Mouse (Mus musculus): ENCODE data around the gene Tjp2. TPM values are rescaled to one million over a fixed set of nuclear protein-coding genes. Genes with fewer than 3 reads are reported as not detected.

The Tjp2 gene
- polyA plus RNA-seq, 1 experiment from 2014 or later = 19.2 TPM

DNA sequence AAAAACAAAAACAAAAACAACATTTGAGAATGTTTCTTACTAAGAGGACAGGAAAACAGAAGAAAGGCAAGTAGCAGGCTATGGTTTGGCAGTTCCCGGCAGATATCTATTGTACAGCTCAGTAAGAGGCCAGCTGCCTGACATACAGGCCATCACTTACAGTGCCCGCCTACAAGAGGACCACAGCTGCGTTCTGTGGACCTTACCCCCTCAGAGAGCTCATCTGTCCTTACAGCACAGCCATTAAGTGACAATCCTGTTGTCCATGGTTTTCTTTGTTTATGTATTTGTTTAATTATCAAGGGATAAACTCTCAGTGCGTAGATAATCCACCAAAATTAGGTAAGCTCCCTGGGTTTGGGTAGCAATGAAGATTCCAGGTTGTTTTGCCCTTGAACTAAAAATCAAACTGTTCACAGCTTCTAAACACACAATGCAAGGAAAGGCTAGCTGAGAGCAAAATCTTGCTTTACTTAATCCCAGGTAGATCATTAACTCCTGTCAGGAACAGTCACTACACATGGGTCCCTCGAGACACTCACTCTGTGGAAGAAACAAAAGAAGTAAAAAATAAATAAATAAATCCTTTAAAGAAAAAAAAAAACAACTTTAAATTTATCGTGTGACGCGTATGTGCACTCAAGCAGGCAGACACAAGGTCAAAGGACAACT, 69.3 kb downstream of the Tjp2 start:
- WGBS = 65% methylated on average over 8 of the region's 8 CpGs
- H3K9me3 ChIP-seq (replicated peaks) = no peaks in the 10 kb centered on the region
- H3K27me3 ChIP-seq = no peaks in the 10 kb centered on the region
- H3K27ac ChIP-seq (replicated peaks) = no peak overlapping the region
- no peaks in the 10 kb centered on the region for H3K4me1 ChIP-seq
- H3K36me3 ChIP-seq = no peaks in the 10 kb centered on the region
- H3K9ac ChIP-seq = no peak overlapping the region
- no peak for ATAC-seq (ENCODE audit: insufficient number of reproducible peaks, low FRiP score, low TSS enrichment, low read depth)
- no peak overlapping the region for H3K4me3 ChIP-seq (replicated peaks)
- H3K4me2 ChIP-seq (replicated peaks) = no peak overlapping the region

DNA sequence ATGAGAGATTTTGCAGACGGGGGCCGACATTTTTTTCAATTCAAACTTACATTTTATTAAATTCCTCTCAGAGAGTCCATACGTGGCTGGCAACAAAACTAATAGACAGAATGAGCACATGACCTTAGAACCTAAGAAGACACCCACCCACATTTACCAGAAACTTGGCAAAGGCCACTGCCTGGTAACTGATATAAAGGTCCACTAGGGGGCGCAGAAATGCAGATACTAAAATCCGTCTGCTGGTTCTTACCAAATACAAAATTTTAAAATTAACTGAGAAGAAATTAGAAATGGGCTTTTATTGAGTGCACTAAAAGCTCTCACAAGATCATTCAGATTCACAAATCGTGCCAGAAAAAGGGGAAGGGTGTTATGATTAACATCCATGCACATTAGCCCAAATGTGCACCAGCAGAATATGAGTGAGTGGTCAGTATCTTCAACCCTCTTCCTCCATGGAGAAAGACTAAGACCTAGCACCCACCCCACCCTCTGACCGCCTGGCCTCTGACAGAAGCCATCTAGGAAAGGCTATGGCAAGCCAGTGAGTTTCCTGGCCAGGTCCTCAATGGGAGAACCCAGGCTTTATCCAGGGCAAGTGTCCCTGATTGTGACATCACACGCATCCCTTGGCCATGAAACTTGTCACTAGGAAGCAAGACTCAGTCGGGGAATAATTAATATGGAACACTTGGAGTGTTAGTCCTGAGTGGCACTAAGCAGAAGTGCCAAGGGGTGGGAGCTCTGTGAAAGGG, 71.4 kb downstream of the Tjp2 start:
- H3K36me3 ChIP-seq = 0 out of 2 replicates have a peak, but pooled peaks cover under 1% of the 10 kb centered on the region
- H3K27ac ChIP-seq (replicated peaks) = no peak overlapping the region
- WGBS = 50% methylated on average over 9 of the region's 9 CpGs
- no peak overlapping the region for H3K4me3 ChIP-seq (replicated peaks)
- H3K4me1 ChIP-seq = no peaks in the 10 kb centered on the region
- no peaks in the 10 kb centered on the region for H3K27me3 ChIP-seq
- H3K9me3 ChIP-seq (replicated peaks) = no peaks in the 10 kb centered on the region
- no peak overlapping the region for H3K4me2 ChIP-seq (replicated peaks)
- ATAC-seq (ENCODE audit: insufficient number of reproducible peaks, low FRiP score, low TSS enrichment, low read depth) = no peak
- H3K9ac ChIP-seq = no peak overlapping the region

DNA sequence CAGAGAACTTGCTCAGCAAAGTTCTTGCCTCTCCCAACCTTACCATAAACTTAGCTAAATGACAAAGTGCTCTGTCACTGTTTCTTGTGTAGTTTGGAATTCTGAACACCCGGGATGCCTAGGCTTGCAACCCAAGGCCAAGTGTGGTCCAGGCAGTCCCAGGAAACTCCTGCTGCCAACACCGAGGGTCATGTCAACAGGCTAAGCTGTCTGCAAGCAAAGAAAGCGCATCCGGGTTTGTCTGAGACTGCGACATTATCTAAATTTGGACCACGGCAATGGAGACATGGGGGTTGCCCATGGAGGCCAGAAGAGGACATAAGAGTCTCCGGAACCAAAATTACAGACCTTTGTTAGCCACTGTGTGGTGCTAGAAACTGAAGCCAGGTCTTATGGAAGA, 80.8 kb downstream of the Tjp2 start:
- H3K9ac ChIP-seq = no peak overlapping the region
- H3K4me1 ChIP-seq = no peaks in the 10 kb centered on the region
- no peak overlapping the region for H3K4me2 ChIP-seq (replicated peaks)
- H3K9me3 ChIP-seq (replicated peaks) = no peaks in the 10 kb centered on the region
- H3K27me3 ChIP-seq = no peaks in the 10 kb centered on the region
- H3K4me3 ChIP-seq (replicated peaks) = no peak overlapping the region
- no peak for ATAC-seq (ENCODE audit: insufficient number of reproducible peaks, low FRiP score, low TSS enrichment, low read depth)
- H3K27ac ChIP-seq (replicated peaks) = no peak overlapping the region
- 87% methylated on average over 7 of the region's 7 CpGs for WGBS
- 0 out of 2 replicates have a peak, but pooled peaks cover 3% of the 10 kb centered on the region for H3K36me3 ChIP-seq

DNA sequence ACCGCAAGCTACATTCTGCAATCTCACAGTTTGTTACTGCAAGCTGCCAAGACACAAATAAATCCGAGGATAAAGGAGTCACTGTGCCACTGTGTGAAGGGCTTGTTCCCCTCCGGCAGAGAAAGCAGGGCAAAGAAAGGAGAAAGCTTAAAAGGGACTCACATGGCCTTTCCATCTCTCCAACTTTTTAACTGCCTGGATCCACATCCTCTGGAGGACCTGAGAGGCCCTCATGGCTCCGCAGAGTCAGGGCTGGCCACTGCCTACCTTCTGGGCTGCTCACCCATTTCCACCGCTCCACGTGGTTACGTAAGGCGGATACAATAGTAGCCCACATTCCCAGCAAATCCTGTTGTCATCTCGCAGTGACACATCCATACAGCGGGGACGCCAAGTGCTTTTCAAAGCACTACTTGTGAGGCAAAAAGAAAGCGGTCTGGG, 82.2 kb downstream of the Tjp2 start:
- H3K27me3 ChIP-seq = no peaks in the 10 kb centered on the region
- no peak for ATAC-seq (ENCODE audit: insufficient number of reproducible peaks, low FRiP score, low TSS enrichment, low read depth)
- H3K4me3 ChIP-seq (replicated peaks) = no peak overlapping the region
- no peaks in the 10 kb centered on the region for H3K9me3 ChIP-seq (replicated peaks)
- H3K4me2 ChIP-seq (replicated peaks) = no peak overlapping the region
- no peaks in the 10 kb centered on the region for H3K4me1 ChIP-seq
- WGBS = 64% methylated on average over 12 of the region's 12 CpGs
- H3K36me3 ChIP-seq = no peaks in the 10 kb centered on the region
- H3K27ac ChIP-seq (replicated peaks) = no peak overlapping the region
- no peak overlapping the region for H3K9ac ChIP-seq

DNA sequence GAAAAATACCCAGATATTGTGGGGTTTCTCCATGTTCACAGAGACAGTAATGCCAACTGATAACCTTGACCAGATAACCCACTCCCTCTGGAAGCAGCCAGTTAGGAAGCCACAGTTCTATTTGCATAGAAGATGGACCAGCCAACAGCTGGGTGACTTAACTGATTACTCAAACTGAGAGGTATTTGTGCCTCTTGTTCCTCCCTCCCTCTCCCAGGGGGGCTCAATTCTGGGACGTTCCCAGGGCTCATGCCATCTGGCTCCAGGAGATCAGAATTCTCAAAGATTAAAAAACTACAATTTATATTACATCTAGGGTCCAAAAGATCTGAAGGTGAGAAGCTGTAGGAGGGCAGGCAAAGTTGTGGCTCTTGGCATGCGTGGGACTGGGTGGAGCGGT, 84.5 kb downstream of the Tjp2 start:
- Histone ChIP-seq H3K27me3 (no peaks in the 10 kb centered on the region), H3K4me3 (replicated peaks) (no peak overlapping the region), H3K4me2 (replicated peaks) (no peak overlapping the region), H3K27ac (replicated peaks) (no peak overlapping the region), H3K9ac (no peak overlapping the region), H3K9me3 (replicated peaks) (no peaks in the 10 kb centered on the region), H3K36me3 (no peaks in the 10 kb centered on the region), H3K4me1 (no peaks in the 10 kb centered on the region)
- WGBS = 55% methylated on average over 3 of the region's 3 CpGs
- ATAC-seq (ENCODE audit: insufficient number of reproducible peaks, low FRiP score, low TSS enrichment, low read depth) = no peak

GRCm38 (mm10) chr19:24137392-24137791, 87.4 kb downstream of the Tjp2 start:
- H3K27ac ChIP-seq (replicated peaks) = no peak overlapping the region
- H3K4me2 ChIP-seq (replicated peaks) = no peak overlapping the region
- peaks cover 6% of the 10 kb centered on the region; the same call in 1 of the 2 replicates for H3K4me1 ChIP-seq
- WGBS = 68% methylated on average over 4 of the region's 4 CpGs
- ATAC-seq (ENCODE audit: insufficient number of reproducible peaks, low FRiP score, low TSS enrichment, low read depth) = peak; percentile 24; the same call in 1 of the 2 replicates
- no peaks in the 10 kb centered on the region; the same call in 1 of the 2 replicates for H3K36me3 ChIP-seq
- H3K9ac ChIP-seq = no peak overlapping the region
- no peak overlapping the region for H3K4me3 ChIP-seq (replicated peaks)
- no peaks in the 10 kb centered on the region for H3K27me3 ChIP-seq
- H3K9me3 ChIP-seq (replicated peaks) = no peaks in the 10 kb centered on the region

DNA sequence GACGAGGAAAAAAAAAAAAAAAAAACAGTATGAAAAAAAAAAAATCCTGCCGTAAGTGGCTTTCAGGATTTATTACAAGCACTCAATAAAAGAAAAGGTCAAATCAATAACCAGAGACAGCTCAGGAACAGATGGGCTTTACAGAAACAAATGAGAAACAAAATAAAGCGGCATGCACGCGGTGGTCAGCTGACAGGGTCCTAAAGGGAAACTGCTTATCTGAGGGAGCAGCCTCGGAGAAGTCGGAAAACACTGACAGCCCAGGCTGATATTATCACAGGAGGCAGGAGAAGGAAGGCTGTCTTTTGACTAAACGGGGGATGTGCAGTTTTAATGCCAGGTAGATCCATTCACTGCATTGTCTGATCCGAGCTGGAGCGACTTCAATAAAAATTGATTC, 89.8 kb downstream of the Tjp2 start:
- peak overlapping the region; percentile 28 for H3K4me3 ChIP-seq (replicated peaks)
- H3K27ac ChIP-seq (replicated peaks) = no peak overlapping the region
- H3K36me3 ChIP-seq = peaks cover 14% of the 10 kb centered on the region
- H3K9me3 ChIP-seq (replicated peaks) = no peaks in the 10 kb centered on the region
- no peak overlapping the region for H3K9ac ChIP-seq
- ATAC-seq (ENCODE audit: insufficient number of reproducible peaks, low FRiP score, low TSS enrichment, low read depth) = no peak
- peak overlapping the region; percentile 44 for H3K4me2 ChIP-seq (replicated peaks)
- no peaks in the 10 kb centered on the region for H3K27me3 ChIP-seq
- WGBS = 40% methylated on average over 10 of the region's 10 CpGs
- H3K4me1 ChIP-seq = peaks cover 6% of the 10 kb centered on the region; the same call in 1 of the 2 replicates

GRCm38 (mm10) chr19:24134144-24134911, 90.5 kb downstream of the Tjp2 start:
- Histone ChIP-seq H3K4me3 (replicated peaks) (peak overlapping the region; percentile 28), H3K9me3 (replicated peaks) (no peaks in the 10 kb centered on the region), H3K27ac (replicated peaks) (no peak overlapping the region), H3K36me3 (peaks cover 21% of the 10 kb centered on the region), H3K4me2 (replicated peaks) (peak overlapping the region; percentile 44), H3K9ac (no peak overlapping the region), H3K27me3 (no peaks in the 10 kb centered on the region), H3K4me1 (peaks cover 6% of the 10 kb centered on the region; the same call in 1 of the 2 replicates)
- 54% methylated on average over 16 of the region's 16 CpGs for WGBS
- no peak for ATAC-seq (ENCODE audit: insufficient number of reproducible peaks, low FRiP score, low TSS enrichment, low read depth)

GRCm38 (mm10) chr19:24123534-24124290, 101.1 kb downstream of the Tjp2 start:
- no peak overlapping the region for H3K27ac ChIP-seq (replicated peaks)
- H3K9ac ChIP-seq = no peak overlapping the region
- no peak for ATAC-seq (ENCODE audit: insufficient number of reproducible peaks, low FRiP score, low TSS enrichment, low read depth)
- no peak overlapping the region for H3K4me2 ChIP-seq (replicated peaks)
- no peak overlapping the region for H3K4me3 ChIP-seq (replicated peaks)
- peaks cover 3% of the 10 kb centered on the region; the same call in 1 of the 2 replicates for H3K36me3 ChIP-seq
- no peaks in the 10 kb centered on the region for H3K9me3 ChIP-seq (replicated peaks)
- no peaks in the 10 kb centered on the region for H3K4me1 ChIP-seq
- no peaks in the 10 kb centered on the region for H3K27me3 ChIP-seq
- WGBS = 82% methylated on average over 8 of the region's 8 CpGs

DNA sequence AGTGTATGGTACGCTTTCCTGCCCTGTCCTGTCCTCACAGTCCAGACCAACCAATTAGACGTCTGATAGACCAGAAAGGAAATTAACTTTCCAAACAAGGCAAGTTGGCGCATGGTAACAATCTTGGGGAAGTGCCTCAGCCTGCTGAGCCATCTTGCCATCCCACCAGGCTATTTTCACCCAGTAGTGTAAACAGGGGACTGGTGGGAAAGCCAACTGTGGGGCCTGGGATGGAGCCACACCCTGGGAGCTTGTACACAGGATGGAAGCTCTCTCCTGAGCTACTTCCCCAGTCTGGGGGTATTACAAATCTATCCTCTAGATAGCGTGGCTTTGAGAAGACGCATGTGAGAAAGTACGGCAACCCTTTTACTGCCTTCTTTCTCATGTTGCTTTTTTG, 101.7 kb downstream of the Tjp2 start:
- 86% methylated on average over 6 of the region's 6 CpGs for WGBS

More for the DNA sequence above, 101.7 kb downstream of the Tjp2 start:
- Histone ChIP-seq H3K4me2 (replicated peaks) (no peak overlapping the region), H3K4me3 (replicated peaks) (no peak overlapping the region), H3K9ac (no peak overlapping the region), H3K9me3 (replicated peaks) (no peaks in the 10 kb centered on the region), H3K4me1 (no peaks in the 10 kb centered on the region), H3K27ac (replicated peaks) (no peak overlapping the region), H3K27me3 (no peaks in the 10 kb centered on the region), H3K36me3 (0 out of 2 replicates have a peak, but pooled peaks cover 5% of the 10 kb centered on the region)
- no peak for ATAC-seq (ENCODE audit: insufficient number of reproducible peaks, low FRiP score, low TSS enrichment, low read depth)

All from embryonic facial prominence, embryonic 15.5 days (tissue).